Mouse (Mus musculus) MEL (cell line): ENCODE measurements around the gene Zkscan4.

Experiments
- CTCF ChIP-seq, 3 experiments: IDR thresholded peaks in 2 of 3; conservative IDR thresholded peaks in 1 of 3; 2 replicates each; pipeline ENCODE4 v1.5.1; 2011 to 2012; ENCODE audit warnings: low read length in 3 of 3, low read depth in 2 of 3, mild to moderate bottlenecking in 2 of 3, improper control_type of control experiment in 1 of 3, inconsistent platforms in 1 of 3, mixed read lengths in 1 of 3, moderate library complexity in 1 of 3; ENCODE audit not compliant: control insufficient read depth in 1 of 3, insufficient read depth in 1 of 3, poor library complexity in 1 of 3, severe bottlenecking in 1 of 3
- EP300 ChIP-seq, 2 experiments: IDR thresholded peaks; 2 replicates each; pipeline ENCODE4 v1.6.1; 2011; ENCODE audit warnings: improper control_type of control experiment in 2 of 2, low read length in 2 of 2, low read depth in 1 of 2, mild to moderate bottlenecking in 1 of 2
- GABPA ChIP-seq: IDR thresholded peaks from 2 replicates; pipeline ENCODE4 v1.6.1; 2012; ENCODE audit warnings: low read depth, mild to moderate bottlenecking, inconsistent platforms, low read length, improper control_type of control experiment, moderate library complexity
- HCFC1 ChIP-seq: IDR thresholded peaks from 2 replicates; pipeline ENCODE4 v1.6.1; 2012; ENCODE audit warnings: low read depth, mild to moderate bottlenecking, inconsistent platforms, low read length, improper control_type of control experiment, moderate library complexity
- MAFK ChIP-seq: IDR thresholded peaks from 2 replicates; pipeline ENCODE4 v1.6.1; 2011; ENCODE audit warnings: low read depth, mild to moderate bottlenecking, low read length, improper control_type of control experiment, borderline replicate concordance
- MYC ChIP-seq: IDR thresholded peaks from 2 replicates; pipeline ENCODE4 v1.6.1; 2011; ENCODE audit warnings: low read depth, mild to moderate bottlenecking, low read length, improper control_type of control experiment, moderate library complexity
- POLR2A ChIP-seq, 2 experiments: IDR thresholded peaks; 2 replicates each; pipeline ENCODE4 v1.6.1; 2011 to 2012; ENCODE audit warnings: low read length in 2 of 2, mild to moderate bottlenecking in 2 of 2, control low read depth in 1 of 2, improper control_type of control experiment in 1 of 2, low read depth in 1 of 2, moderate library complexity in 1 of 2; ENCODE audit not compliant: control insufficient read depth in 1 of 2, insufficient read depth in 1 of 2, poor library complexity in 1 of 2
- TCF12 ChIP-seq: IDR thresholded peaks from 2 replicates; pipeline ENCODE4 v1.6.1; 2014; ENCODE audit warnings: low read depth, mild to moderate bottlenecking, inconsistent platforms, low read length, improper control_type of control experiment, moderate library complexity
- UBTF ChIP-seq: IDR thresholded peaks from 2 replicates; pipeline ENCODE4 v1.6.1; 2012; ENCODE audit warnings: low read depth, mild to moderate bottlenecking, inconsistent platforms, low read length, improper control_type of control experiment, moderate library complexity, borderline replicate concordance; ENCODE audit not compliant: insufficient read depth
- USF1 ChIP-seq: IDR thresholded peaks from 2 replicates; pipeline ENCODE4 v1.6.1; 2014; ENCODE audit warnings: low read depth, mild to moderate bottlenecking, inconsistent platforms, low read length, improper control_type of control experiment, moderate library complexity
- ZC3H11A ChIP-seq: IDR thresholded peaks from 2 replicates; pipeline ENCODE4 v1.6.1; 2012; ENCODE audit warnings: low read depth, mild to moderate bottlenecking, inconsistent platforms, low read length, improper control_type of control experiment
- ZNF384 ChIP-seq: IDR thresholded peaks from 2 replicates; pipeline ENCODE4 v1.6.1; 2012; ENCODE audit warnings: low read depth, mild to moderate bottlenecking, inconsistent platforms, low read length, improper control_type of control experiment

DNA sequence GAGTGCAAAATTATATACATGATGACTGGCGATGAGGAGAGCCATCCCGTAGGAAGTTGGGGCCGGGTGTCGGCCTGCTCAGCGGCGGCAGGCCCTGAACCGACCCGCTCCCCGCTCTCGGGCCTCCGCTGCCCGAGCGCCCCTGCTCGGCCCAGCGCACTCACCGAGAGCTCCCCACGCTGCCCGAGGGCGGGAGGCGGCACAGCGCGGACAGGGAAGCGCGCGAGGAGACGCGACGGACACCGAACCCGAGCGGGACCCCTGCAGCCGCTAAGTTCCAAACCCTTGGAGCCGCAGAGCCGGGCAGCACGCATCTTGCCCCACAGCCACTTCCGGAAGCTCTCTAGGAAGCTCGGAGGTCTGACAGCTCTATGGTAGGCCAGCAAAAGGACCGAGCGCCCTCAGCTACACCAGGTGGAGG is 52.1 kb downstream of the Zkscan4 start, which contains the start of gene Zkscan8:
- TF ChIP-seq POLR2A (IDR thresholded peaks at IDR 0.05; ENCODE audit: control insufficient read depth in 1 of 2, insufficient read depth in 1 of 2, low read depth in 1 of 2, low read length in 2 of 2, poor library complexity in 1 of 2): peak; percentile 75 to 85
- TF ChIP-seq CTCF (IDR thresholded peaks at IDR 0.05 in 2 of 3, conservative IDR thresholded peaks at IDR 0.05 in 1 of 3; ENCODE audit: control insufficient read depth in 1 of 3, insufficient read depth in 1 of 3, low read depth in 2 of 3, low read length in 3 of 3, poor library complexity in 1 of 3, severe bottlenecking in 1 of 3): 0 out of 6 replicates have a peak, but pooled peaks of 1 of the 3 experiments have one; percentile 5
- TF ChIP-seq GABPA: peak; percentile 47; the same call in 1 of the 2 replicates
- TF ChIP-seq ZNF384: no peak
- no peak for TF ChIP-seq USF1
- TF ChIP-seq MAFK: no peak
- no peak for TF ChIP-seq ZC3H11A
- TF ChIP-seq UBTF: 0 out of 2 replicates have a peak, but pooled peaks have one; percentile 77
- peak; percentile 30; the same call in 1 of the 2 replicates for TF ChIP-seq MYC
- peak; percentile 67 for TF ChIP-seq TCF12
- peak; percentile 86 for TF ChIP-seq HCFC1
- no peak for TF ChIP-seq EP300 (IDR thresholded peaks at IDR 0.05; ENCODE audit: low read depth in 1 of 2, low read length in 2 of 2)
